Mouse (Mus musculus) MEL-GATA-1-ER (cell line): ENCODE data around the gene Myrf.
A peak's percentile ranks its signal among the peaks of the same experiment; 100 is the strongest.
"Not testable (repeated sequence)": the region's sequence is repeated elsewhere in the genome, so short reads cannot be mapped to it uniquely, and the experiment has no call there.

Experiments used
- DNase-seq: peaks from one replicate; pipeline ENCODE4 v3.0.0-alpha.2; 2012; ENCODE audit warnings: low read depth; ENCODE audit errors: extremely low read depth

The Myrf gene

DNA sequence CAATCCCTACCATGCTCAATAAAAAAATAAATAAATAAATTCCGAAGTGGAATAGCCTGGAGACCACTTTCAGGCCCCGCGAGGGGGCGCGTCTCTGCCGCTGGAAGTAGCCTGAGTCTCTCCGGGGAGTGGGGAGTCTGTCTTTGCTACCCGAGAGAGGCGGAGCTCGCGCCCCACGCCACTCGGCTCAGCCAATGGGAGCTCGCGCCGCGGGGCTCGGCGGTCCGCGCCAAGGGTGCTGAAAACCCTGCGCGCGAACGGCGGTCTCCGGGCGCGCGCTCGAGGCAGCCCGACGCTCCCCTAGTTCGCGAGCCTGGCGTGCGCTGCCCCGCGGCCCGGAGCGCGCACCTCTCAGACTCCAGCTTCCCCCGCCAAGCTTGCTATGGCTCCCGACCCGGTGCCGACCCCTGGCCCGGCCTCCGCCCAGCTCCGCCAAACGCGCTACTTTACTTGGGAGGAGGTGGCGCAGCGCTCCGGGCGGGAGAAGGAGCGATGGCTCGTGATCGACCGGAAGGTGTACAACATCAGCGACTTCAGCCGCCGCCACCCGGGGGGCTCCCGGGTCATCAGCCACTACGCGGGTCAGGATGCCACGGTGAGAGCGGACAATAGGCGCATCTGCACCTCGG lies 57.8 kb downstream of the Myrf start, which contains the start of gene Fads1:
TSS of gene Fads1 (plus strand) at position 219 of the 629 bp plus-strand sequence.
- peak; percentile 80 for DNase-seq

- peak; percentile 69 for DNase-seq
Measured at GRCm38 (mm10) chr19:10182142-10182541, 58.4 kb downstream of the Myrf start.

DNA sequence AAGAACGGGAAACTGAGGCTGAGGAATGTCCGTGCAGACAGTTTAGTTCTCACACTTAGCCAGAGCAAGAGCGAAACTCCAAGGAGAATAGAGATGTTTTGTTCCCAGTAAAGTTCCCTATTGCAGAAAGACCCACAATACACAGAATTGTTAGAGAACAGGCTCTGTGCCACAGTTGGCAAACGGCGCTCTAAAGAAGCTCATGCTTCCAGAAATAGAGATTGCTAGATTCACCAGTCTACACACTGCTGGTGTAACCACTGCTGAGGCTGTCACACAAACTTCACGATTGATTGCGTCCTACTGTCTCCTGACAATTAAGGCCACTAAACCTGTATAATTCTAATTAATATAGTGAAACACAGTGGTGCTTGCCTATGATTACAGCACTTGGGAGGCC lies 59.3 kb downstream of the Myrf start:
- DNase-seq = no peak

DNA sequence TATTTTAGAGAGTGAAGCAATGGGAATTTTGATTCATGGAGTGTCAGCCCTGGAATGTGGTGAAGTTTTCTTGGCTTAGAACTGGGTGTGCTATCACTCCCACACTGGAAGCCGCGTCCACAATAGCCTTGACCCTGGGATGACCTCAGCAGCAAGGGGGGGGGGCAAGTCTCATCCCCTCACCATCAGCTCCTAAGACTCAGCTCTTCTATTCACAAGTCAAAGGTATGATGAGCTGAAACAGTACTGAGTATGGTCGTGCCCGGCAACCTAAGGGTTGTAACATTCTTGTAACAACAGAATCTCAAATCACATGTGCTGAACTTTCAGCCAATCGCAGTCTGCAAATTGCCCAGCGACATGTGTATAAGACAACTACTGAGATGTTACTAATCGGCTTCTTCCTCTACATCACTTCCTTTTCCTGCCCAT lies 63.6 kb downstream of the Myrf start:
- DNase-seq = no peak

- no peak for DNase-seq
Measured at GRCm38 (mm10) chr19:10176477-10176876, 64.1 kb downstream of the Myrf start.

GRCm38 (mm10) chr19:10174956-10175355 lies 65.6 kb downstream of the Myrf start:
- DNase-seq = no peak

GRCm38 (mm10) chr19:10173844-10174539 lies 66.6 kb downstream of the Myrf start:
- peak; percentile 52 for DNase-seq

- DNase-seq = peak; percentile 71
Measured at GRCm38 (mm10) chr19:10173116-10173718, 67.3 kb downstream of the Myrf start.

DNA sequence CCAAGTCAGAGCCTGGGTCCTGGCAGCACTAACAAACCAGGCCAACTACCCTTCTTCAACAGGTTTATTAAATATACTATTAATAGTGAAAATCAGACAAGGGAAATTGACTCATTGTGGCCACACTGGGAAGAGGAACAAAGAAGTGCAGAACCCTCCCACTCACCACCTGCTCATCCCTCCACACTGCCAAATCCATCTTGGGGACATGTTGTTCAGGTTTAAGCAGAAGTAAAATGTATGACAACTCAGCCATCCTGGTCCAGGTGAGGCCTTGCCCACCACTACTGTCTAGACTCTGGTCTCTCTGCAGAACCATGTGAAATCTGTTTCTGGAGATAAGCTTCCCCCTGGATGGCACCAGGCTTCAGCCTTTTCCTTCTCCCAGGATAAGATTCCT lies 68.7 kb downstream of the Myrf start:
- peak; percentile 33 for DNase-seq

DNA sequence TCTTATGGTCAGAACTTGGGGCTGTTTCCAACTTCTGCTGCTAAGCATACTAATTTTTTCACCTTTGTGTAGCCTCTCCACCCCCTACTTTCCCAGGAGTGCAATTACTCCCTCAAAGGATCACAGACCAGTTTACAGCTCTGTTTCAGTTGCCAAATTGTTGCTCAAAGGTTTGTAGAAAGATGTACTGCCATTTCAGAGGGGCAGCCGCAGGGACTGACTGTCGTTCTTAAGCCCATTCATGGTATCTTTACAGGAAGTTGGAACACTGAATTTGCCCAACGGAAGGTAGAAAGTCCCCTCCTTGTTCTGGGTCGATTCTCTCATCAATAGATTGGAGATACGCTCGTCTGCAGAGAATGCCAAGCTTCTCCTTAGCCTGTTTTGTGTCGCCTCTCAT lies 69.2 kb downstream of the Myrf start:
- no peak for DNase-seq

DNA sequence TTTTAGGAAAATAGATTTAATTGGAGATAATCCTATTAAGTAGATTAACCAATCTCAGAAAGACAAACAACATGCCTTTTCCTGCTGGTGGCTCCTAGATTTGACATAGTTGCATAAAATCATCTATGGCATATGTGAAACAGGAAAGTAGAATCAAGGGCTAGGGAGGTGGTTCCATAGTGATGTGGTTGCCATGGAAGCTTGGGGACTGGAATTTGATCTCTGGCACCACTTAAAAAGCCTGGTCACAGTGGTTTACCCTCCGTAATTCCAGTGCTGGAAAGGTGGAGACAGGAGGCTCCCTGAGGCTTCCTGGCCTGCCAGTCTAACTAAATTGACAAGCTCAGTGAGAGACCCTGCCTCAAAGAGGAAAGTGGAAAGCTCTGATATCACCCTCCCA lies 70.1 kb downstream of the Myrf start:
- DNase-seq = no peak

DNA sequence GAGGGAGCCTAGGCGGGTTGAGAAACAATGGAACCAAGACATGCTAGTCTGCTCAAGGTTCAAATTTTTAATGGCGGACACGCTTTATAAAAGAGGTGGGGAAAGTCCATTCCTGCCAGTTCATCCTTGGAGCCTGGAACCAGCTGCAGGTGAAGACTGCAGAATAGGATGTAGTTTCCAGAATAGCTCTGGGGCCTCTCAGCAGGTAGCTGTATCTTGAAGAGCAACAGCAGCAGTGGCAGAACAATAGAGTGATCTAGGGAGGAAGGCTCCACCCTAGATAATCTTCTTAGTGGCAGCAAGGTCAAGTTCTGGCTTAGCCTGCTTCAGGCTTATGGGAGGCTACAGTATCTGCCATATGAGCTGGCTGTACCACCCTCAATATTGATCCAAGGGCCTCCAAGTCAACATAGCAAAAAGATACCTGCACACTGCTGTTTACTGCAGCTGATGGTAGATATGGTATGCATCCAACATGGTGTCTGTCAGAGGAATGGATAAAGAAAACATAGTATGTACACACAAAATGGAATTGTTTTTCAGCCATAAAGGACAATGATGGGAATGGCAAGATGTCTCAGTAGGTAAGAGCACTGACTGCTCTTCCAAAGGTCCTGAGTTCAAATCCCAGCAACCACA lies 70.7 kb downstream of the Myrf start:
- DNase-seq = not testable (repeated sequence)

GRCm38 (mm10) chr19:10169179-10169578 lies 71.4 kb downstream of the Myrf start:
- DNase-seq = no peak

DNA sequence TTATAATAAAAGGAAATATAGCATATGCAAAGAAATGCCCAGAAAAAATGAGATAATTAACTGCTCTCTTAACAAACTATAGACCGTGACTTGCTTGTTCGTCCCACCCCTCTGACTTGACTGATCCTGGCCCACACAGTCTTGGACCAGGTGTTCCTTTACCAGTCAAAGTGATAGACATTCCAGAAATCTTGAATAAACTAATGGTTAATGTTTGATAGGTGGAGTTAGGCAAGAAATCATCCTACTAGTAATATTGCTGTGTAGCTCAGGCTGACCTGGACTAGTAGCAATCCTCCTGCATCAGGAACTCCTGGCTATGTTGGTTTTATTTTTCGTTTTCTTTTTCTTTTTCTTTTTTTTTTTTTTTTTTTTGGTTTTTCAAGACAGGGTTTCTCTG lies 72.1 kb downstream of the Myrf start:
- no peak for DNase-seq

- no peak for DNase-seq
Measured at GRCm38 (mm10) chr19:10167951-10168350, 72.6 kb downstream of the Myrf start.

- DNase-seq = no peak
Measured at GRCm38 (mm10) chr19:10167112-10167511, 73.4 kb downstream of the Myrf start.

DNA sequence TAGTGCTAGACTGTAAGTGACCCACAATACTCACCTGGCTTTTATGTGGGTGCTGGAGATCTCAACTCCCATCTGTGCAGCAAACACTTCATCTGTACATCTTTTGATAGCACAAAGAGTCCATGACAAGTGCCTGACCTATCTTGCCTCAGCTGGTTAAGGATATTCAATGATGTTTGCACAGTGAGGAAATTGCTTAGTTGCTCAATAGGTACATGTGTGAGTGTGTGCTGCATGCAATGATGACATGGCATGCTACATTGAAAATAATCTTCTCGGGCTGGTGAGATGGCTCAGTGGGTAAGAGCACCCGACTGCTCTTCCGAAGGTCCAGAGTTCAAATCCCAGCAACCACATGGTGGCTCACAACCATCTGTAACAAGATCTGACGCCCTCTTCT lies 74.6 kb downstream of the Myrf start:
- DNase-seq = not testable (repeated sequence)

DNA sequence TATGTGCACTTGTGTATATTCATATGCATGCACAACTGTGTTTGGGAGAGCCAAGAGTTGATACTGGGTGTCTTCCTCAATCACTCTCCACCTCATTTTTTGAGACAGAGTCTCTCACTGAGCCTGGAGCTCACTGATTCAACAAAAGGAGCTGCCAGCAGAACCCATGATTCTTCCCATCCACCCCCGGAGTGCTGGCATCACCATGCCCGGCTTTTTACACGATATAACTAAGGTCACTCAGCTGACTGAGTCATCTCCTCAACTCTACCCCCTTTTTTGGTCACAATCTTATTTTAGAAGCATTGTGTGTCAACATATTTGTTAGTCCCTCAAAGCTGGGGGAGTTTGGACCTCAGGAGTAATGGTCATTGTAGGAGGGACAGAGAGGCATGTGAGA lies 76.7 kb downstream of the Myrf start:
- DNase-seq = no peak
